Mouse (Mus musculus) MN1 (cell line): ENCODE measurements around the gene Zfp780b.
"Not testable (repeated sequence)": the region's sequence is repeated elsewhere in the genome, so short reads cannot be mapped to it uniquely, and the experiment has no call there.

Experiments
- DNase-seq: peaks from one replicate; pipeline ENCODE4 v3.0.0-alpha.2; 2016; ENCODE audit warnings: low spot score

The Zfp780b gene

GRCm38 (mm10) chr7:27978683-27979528 lies at the start of gene Zfp780b:
Gene Zfp780b, minus strand, starts transcription at chr7:27979171.
- peak; percentile 76 for DNase-seq

- peak; percentile 22 for DNase-seq
These were observed 35.5 kb upstream of the Zfp780b start for GRCm38 (mm10) chr7:28014445-28014810.

GRCm38 (mm10) chr7:28013549-28014444 lies 34.8 kb upstream of the Zfp780b start, which contains the start of gene Zfp850:
Gene Zfp850, minus strand, starts transcription at chr7:28014115.
- DNase-seq = peak; percentile 71

- no peak for DNase-seq
These were observed 31.3 kb upstream of the Zfp780b start for GRCm38 (mm10) chr7:28010271-28010670.

- no peak for DNase-seq
These were observed 3.2 kb upstream of the Zfp780b start for GRCm38 (mm10) chr7:27982197-27982596.

GRCm38 (mm10) chr7:27949451-27949850 lies 29.5 kb downstream of the Zfp780b start:
- DNase-seq = not testable (repeated sequence)

- DNase-seq = peak; percentile 13
These were observed 37.1 kb downstream of the Zfp780b start for GRCm38 (mm10) chr7:27941869-27942268.

GRCm38 (mm10) chr7:27933800-27934158 lies 45.2 kb downstream of the Zfp780b start:
- not testable (repeated sequence) for DNase-seq

GRCm38 (mm10) chr7:27933050-27933799 lies 45.7 kb downstream of the Zfp780b start:
- DNase-seq = peak; percentile 45

GRCm38 (mm10) chr7:27928818-27929695 lies 49.9 kb downstream of the Zfp780b start, which contains the start of gene Zfp974:
Gene Zfp974, minus strand, starts transcription at chr7:27929460.
- peak; percentile 64 for DNase-seq

GRCm38 (mm10) chr7:27927041-27927440 lies 51.9 kb downstream of the Zfp780b start:
- DNase-seq = not testable (repeated sequence)

- DNase-seq = not testable (repeated sequence)
These were observed 68.0 kb downstream of the Zfp780b start for GRCm38 (mm10) chr7:27910952-27911351.
